Mouse (Mus musculus): ENCODE data around the gene Ublcp1.

Gene Ublcp1

DNA sequence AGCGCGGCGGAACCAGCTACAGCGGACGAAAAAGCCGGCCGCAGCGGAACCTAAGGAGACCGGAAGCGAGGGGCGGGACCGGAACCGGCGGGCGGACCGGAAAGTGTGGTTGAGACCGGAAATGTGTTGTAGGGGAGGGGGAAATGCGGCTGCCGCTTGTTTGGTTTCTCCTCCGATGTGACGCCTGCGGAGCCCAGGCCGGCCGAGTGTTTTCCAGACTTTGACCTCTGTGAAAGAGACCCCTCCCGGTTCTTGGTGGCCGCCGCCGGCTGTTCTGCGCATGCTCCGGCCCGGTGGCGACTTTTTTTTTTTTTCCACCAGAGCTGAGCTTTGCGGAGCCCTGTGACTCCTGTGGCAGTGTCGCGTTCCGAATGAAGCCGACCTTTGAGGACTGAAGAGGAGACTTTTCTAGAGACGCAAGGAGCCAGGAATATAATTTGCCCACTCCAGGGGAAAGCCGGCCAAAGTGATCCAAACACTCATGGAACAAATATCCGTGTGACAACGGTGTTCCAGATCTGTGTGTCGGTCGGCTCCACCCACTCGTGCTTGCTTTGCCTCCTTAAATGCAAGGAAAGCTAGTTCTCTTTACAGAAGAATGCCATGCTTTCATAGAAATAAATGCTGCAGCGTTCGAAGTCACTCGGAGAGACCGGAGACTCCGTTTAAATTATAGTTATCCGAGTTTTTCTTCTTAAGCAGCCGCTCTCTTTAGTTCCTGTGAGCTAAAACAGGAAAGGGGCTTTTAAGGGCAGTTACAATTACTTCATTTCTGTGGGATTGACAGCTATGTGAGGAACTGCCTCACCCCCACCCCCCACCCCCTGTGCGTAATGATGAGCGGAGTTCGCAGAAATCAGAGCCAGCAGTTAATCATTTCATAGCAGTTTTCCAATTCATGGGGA is at the start of gene Ublcp1:
TSS of gene Ublcp1 (minus strand) at position 67 of the 905 bp plus-strand sequence.
- peak; percentile 92 for DNase-seq (ENCODE audit: extremely low spot score, low spot score)

DNA sequence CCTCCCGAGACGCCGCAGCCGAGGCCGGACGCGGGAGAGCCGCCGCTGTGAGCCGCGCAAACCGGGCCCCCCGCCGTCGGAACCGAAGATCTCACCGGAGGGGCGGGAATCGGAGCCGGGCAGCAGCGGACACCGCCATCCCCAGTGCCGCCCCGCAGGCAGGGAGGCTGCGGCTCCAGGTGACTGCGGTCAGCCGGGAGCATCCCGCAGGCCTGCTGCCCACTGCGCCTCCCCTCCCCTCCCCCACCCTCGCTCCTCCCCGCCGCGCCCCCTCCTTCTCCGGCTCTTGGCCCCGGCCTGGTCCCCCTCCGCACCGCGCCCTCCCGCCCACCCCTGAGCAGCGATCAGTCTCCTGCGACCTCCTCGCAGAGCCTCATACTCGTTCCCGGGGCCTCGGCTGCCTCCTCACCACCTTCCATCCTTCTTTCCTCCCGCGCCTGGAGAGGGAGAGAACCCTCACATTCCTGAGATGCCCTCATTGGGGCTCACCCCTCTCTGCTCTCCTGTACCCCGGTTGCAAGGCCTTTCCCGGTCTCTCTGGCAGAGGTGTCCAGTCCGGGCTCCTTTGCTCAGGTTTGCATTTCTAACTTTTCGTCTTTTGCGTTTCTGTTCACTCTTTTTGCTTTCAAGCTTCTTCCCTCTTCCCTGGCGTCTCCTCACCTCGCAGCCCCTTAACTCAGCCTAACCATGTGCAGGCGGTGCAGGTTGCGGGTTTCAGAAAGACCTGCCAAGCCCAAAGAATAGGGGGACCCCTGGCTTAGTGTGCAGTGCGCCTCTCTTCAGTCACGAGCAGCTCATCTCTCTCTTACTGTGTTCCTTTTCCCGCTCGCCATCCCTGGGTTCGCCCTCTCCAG is 49.0 kb upstream of the Ublcp1 start:
- peak; percentile 72 for DNase-seq (ENCODE audit: extremely low spot score, low spot score)

DNA sequence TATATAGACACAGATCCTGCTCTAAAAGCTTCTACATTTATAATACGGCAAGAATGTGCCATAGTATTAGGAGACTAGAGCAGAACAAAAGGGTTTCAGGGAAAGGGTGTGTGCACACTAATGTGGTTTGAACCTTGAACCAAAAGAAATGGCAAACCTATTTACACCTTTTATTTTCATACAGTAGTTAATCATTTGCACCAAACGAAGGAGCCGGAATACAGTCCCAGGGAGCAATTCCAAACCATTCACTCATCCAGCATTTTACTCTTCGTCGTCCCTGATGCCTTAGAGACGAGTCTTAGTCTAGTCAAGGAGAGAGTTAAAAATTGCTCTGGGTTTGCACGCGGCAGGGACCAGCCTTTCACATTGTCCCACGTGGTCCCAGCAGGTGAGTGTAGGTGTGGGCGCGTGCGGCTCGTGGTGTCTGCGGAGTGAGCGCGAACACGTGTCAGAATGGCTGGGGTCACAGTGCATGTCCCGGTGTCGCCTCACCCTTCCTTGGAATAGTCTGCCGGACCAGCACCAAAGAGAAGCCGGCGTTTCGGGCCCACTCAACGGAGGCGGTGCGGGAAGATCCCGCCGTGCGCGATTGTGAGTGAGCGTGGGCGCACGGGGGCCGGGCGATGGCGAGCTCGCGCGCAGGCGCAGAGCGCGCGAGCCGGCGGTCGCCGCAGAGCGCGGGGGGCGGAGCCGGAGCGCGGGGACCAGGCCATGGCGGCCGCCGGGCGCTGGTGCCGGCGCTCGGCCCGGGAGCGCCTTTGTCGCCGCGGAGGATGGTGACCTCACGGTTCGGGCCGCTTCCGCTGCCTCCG is 48.2 kb upstream of the Ublcp1 start, which contains the start of gene Rnf145:
TSS of gene Rnf145 (plus strand) at position 684 of the 815 bp plus-strand sequence.
- DNase-seq (ENCODE audit: extremely low spot score, low spot score): no peak

DNA sequence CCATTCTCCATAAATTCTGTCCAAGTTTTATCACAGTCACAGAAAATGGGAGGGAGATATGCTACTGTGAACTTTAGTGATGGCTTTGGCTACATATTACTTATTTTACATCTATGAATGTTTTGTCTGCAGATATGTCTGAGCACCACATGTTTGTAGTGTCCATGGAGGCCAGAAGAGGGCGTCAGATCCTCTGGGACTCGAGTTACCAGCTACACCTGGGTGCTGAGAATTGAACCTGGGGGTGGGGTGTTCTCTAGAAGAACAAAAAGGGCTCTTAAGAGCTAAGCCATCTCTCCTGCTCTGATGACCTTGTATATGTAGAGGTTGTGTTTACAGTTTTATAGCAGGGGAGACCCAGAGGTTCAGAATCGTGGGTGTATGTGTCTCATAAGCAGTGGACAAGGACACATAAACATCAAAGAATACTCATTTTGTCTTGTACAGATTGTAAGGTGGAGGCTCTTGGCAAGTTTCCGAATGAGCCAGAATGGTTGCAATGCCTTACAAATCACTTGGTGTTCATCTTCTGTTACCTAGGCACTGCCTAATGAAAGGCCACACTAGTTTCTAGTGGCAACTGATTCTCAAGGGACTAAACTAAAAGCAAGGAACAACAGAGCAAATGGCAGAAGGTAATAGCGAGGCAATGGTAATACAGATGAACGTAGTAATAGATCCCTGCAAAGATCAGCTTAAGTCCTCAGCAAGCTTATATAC is 47.4 kb upstream of the Ublcp1 start:
- DNase-seq (ENCODE audit: extremely low spot score, low spot score): no peak

DNA sequence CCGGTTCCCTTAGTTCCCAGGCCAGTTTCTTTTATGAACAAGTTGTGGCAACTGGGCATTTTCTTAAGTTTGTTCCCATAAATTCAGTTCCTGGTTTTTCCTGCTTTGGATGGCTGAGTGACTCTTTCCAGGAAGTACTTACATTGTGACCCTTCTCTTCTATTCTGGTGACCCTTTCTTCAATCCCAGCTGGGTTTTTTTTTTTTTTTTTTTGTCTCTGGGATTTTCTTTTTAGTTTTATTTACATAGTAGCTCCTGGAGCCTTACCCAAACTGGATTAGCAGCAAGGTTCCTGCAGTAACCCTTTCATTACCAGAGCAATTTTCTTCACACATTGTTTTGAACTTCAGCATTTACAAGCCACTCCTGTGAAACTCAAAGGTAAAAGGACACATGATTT is 46.1 kb upstream of the Ublcp1 start:
- DNase-seq (ENCODE audit: extremely low spot score, low spot score): no peak

DNA sequence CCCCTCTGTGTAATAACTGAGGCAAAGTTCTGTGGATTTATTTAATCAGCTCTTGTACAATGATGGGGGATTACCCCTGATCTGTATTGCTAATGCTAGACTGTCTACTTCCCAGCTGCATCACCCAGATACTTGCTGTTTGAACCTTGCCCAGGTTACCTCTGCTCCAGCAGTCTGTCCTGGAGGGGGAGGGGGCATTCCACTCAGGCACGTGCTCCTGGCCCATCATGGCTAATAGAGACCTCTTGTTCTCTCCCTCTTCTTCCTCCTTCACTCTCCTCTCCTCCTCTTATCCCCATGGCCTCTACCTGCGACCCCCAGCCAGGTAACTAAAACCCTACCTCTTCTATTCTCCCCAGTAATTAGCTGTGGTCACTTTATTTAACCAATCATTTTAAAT is 44.4 kb upstream of the Ublcp1 start:
- DNase-seq (ENCODE audit: extremely low spot score, low spot score): no peak

DNA sequence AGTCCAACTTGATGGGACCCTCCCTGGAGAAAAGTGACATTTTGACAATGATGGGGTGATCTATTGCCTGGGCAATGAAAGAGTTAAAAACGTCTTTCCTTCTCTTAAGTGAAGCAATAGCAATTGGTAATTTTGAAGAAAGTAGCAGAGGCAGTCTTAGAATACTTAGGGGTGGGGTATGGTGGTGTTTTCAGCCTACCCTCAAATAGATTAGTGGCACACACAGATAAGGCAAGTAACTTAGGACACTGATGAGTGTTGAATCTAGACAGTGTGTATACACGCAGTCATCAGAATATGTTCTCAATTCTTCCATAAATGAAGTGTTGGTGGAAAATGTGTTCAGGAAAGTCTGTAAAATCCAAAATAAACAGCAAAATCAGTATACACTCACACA is 42.7 kb upstream of the Ublcp1 start:
- no peak for DNase-seq (ENCODE audit: extremely low spot score, low spot score)

DNA sequence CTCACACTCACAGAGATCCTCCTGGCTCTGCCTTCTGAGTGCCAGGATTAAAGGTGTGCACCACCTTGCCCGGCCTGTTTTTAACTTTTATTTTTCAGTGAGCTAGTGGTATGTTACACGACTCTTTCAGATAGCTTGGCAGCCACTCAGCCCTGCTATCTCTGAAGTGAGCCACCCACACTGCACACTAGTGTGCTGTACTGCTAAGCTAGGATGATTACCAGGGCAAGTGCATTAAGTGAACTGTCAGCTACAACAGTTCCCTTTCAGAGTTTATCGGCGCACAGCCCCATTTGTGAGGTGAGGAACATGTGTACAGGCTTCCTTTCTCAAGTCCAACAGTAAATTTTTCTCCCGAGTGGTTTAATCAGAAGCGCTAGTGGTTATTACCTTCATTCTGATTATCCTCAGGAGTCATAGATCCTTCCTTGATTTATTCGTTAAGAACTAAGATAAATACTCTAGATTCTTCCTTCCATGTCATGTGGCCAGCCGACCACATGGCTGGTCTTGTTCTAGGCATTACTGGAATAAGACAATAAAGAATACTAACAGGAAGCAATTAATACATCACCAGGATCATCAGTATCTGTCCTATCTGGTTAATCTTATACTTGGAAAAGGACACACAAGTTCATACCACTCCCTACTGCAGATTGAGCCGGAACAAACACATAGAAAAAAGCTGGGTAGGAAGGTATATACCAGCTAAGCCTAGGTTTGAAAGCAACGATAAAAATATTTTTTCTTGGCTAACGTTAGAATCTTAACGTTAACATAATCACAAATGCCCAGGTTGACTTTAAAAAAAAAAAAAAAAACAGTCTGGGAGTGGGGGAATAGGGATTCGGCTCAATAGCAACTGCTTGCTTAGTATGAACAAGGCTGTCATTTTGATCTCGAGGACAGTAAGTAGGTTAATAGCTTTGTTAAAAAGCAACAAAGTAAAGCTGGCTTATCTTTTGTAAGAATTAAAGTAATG is 42.0 kb upstream of the Ublcp1 start:
- no peak for DNase-seq (ENCODE audit: extremely low spot score, low spot score)

DNA sequence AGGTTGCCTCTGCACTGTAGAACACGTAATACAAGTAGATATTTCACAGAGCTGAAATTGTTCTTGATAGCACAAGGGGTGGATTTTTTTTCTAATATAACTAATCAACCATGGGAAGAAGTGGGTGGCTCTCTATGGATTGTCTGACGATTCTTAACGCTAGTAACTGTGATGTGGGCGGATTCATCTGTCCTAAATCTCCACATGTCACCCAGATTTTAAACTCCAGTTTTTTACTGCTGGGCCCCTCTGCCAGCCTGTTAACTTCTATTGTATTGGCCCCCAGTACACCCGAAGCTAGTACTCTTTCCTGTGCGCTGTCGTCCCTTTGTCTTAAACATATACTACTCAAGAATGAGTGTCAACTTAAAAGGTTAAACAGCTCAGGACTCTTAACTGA is 40.1 kb upstream of the Ublcp1 start:
- DNase-seq (ENCODE audit: extremely low spot score, low spot score): no peak

DNA sequence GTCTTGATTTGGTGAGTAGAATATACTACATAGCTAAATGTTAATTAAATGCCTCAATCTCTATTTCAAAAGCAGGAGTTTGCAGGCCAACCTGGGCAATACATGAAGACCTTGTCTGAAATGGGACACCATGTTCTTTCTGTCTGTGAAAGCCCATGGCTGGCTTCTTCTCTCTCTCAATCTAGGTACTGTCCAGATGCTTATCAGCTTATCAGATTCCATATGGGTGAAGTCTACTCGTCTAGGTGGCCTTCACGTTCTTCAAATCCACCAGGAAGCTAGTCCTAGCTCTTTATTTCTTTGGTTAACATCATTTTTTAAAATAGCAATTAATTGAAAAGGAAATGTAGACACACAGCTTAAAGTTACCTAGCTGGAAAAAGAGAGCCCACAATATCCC is 39.6 kb upstream of the Ublcp1 start:
- no peak for DNase-seq (ENCODE audit: extremely low spot score, low spot score)

DNA sequence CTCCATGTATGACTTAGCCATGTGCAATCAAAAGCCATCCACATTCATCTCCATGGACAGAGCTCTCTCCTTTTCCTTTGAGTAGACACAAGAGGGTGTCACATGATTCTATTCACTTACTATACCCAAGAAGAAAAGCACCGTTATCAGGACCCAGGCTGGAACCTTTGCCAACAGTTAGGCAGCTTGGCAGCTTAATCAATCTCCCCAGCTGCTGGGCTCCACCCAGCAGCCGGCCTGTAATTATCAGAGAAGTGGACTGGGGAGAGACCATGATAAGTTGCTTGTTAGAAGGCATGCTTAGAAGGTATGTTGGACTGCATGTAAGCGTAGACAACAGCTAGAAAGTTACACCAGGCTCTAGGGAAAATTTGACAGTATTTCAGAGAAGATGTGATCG is 38.6 kb upstream of the Ublcp1 start:
- DNase-seq (ENCODE audit: extremely low spot score, low spot score): no peak

DNA sequence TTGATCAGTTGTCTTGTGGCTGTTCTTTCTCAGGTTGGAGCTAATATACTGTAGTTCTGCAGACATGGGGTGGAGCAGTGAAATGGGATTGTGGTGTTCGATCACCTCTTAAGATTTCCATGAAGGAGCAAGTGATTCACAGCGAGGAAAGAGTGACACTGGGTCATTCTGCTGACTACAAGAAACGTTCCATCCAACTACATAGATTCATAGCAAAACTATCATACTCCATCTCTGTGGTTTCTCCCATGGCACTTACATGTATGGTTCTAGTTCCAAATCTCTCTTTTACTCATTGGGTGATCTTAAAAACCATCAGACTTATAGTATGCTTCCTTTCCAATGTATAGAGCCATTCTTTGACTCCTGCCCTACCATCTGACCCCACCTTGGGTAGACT is 34.5 kb upstream of the Ublcp1 start:
- no peak for DNase-seq (ENCODE audit: extremely low spot score, low spot score)

DNA sequence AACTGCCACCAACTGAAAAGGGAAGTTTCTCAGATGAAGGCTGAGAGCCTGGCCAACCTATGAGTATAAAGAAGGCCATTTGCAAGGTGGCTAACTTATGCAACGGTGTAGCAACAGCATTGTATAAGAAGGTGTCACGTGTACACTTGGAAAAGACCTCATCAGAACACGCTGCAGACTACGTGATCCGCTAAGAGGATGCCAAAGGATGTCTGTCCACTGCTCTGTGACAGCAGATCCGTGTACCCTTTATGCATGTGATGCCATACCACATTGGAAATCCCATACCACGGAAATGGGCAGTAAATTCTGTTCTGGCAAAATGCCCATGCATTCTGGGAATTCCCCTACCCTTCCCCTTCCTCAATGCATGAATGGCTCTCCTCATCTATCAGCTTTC is 33.8 kb upstream of the Ublcp1 start:
- no peak for DNase-seq (ENCODE audit: extremely low spot score, low spot score)

DNA sequence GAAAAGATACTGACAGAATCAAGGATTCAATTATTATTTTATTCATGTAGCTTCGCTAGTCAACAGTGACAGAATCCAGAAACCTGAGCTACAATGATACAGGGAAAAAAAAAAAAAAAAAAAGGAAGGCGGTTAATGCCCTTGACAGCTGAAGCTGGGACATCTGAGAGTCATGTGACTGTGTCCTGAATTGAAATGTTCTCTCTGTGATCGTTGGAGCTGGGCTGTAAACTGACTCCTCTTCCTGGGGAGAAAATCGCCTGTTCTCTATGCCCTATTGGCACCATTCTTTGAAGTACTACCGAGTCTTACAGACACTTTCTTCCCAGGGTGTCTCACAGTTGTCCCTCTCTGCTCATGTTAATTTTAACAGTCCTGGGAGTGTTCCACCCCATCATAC is 32.6 kb upstream of the Ublcp1 start:
- no peak for DNase-seq (ENCODE audit: extremely low spot score, low spot score)

DNA sequence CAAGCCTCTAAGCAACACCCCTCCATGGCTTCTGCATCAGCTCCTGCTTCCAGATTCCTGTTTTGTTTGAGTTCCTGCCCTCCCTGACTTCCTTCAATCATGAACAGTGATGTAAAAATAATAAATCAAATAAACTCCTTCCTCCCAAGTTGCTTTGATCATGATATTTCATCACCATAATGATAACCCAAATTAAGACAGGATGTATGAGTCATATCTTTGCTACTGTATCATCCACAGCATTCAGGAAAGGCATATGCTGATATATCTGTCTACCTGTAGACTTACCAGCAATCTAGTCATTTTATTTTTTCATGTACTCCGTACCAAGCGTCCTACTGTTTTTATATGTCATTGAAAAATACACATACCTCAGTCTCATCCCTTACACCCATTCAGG is 31.2 kb upstream of the Ublcp1 start:
- DNase-seq (ENCODE audit: extremely low spot score, low spot score): no peak

DNA sequence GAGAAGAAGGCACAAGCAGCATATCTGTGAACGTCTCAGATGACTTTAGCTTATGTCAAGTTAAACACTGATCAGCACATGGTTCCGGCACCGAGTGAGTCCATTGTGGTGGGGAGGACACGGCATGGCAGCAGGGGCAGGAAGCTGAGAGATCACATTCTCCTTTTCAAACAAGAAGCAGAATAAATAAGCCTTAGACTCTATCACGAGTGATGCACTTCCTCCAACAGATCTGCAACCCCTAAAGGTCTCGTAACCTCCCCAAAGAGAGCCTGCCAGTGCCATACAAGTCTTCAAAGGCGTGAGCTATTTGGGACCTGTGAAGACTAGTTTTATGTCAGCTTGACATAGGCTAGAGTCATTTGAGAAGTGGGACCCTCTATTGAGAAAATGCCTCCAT is 30.7 kb upstream of the Ublcp1 start:
- DNase-seq (ENCODE audit: extremely low spot score, low spot score): no peak

DNA sequence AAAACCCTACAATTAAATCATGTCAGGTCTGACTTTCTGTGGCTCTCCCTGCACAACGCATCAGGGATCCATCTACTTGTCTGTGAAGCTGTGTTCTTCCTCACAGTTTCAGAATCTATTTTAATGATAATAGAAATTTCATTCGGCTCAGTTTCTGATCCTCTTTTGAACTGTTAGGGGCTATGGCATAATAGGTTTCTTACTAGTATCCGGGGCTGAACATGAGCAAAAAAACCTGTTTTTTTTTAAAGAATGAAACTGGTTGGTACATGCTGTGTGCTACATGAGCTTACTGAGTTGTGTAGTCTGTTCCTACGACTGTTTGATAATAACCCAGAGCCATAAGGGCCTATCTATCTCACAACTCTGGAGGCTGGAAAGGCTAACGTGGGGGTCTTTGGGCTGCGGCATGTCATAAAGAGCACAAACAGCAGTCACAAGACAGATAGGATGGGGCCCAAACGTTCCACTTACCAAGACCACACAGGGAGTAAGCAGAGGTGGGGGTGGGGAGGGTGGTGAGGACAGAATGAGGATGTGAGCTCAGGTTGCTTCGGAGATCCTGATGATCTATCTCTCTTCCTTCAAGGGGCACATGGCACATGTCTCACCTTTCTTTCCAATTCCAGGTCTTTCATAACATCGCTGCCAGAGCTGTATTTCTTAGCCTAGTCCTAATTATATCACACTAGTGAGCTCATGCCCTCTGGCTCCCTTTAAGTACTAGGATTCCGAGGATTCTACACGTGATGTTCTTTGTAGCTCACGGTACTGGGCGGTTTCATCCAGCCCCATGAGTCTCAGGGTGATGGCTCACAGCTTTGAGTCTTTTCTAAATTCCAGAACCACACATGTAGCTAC is 28.3 kb upstream of the Ublcp1 start:
- DNase-seq (ENCODE audit: extremely low spot score, low spot score): no peak

DNA sequence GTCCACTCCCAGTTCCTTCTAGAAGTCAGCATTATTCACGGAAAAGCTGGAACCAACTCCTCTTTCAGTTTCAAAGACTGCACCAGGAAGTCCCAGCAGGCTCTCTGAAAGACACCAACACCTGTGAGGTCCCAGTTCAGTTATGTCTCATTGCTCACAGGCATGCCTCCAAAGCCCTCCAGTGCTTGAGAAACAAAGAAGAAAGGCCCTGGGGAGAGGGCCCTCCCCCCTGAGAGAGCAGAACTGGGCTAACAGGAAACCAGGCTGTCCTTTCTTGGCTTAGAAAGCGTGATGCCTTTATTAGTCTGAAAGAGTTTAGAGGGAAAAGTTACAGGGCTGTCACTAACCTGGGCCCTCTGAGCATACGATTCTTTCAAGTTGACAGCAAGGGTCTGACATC is 25.9 kb upstream of the Ublcp1 start:
- DNase-seq (ENCODE audit: extremely low spot score, low spot score): no peak
